Mouse (Mus musculus) spleen, postnatal 10 days (tissue): Measurements from ENCODE around the gene Cuedc1.
A peak's percentile ranks its signal among the peaks of the same experiment; 100 is the strongest.

Experiments
- DNase-seq, 2 experiments: peaks; one replicate each; pipeline ENCODE4 v3.0.0; 2021 to 2022; ENCODE audit warnings: low spot score in 2 of 2

The Cuedc1 gene

DNA sequence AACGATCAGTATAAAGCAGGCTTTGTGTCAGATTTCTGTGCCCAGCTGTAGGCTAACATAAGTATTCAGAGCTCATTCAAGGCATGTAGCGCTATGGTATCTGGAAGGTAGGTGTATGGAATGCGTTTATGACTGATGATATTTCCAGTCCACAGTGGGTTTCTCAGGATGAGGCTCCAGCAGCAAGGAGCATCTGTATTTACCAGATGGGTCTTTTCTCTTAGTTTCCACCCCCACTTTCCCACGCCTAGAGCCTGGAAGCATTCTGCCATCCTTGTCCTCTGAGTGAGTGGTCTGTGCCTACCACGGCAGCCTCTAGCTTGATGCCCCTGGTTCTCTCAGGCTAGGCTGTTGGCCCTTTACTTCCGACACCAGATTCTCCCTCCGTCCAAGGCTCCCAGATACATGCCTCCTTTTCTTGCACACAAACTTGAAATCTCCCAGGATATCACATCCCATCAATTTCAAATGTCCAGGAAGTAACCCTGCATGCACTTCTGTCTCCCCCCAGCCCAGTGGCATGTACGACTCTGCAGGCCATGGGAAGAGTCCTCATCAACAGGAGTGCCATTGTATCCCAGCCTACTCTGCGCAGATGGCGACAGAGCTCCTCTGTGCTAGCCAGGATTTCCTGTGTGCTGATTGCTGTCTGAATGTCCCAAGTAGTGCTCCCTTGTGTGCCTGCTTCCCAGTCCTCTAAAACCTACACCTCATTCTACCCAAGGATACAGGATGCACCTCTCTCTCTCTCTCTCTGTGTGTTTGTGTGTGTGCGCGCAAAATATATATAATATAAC lies 48.6 kb downstream of the Cuedc1 start:
- DNase-seq, result no peak

DNA sequence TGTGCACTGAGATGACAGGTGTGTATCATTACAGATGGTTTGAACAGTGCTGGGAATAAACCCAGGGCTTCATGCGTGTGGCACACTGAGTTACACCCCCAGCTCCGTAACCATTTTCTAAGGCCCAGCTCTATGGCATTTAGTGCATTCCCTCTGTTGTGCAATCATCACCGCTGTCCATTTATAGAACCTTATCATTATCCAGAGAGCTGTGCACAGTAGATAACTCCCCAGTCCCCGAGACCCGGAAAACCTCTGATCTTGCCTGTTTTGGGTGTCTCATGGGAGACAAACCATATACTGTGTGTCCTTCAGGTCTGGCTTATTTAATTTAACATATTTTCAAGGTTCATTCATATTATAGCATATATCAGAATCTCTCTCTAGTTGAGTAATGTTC lies 49.5 kb downstream of the Cuedc1 start:
- no peak for DNase-seq

DNA sequence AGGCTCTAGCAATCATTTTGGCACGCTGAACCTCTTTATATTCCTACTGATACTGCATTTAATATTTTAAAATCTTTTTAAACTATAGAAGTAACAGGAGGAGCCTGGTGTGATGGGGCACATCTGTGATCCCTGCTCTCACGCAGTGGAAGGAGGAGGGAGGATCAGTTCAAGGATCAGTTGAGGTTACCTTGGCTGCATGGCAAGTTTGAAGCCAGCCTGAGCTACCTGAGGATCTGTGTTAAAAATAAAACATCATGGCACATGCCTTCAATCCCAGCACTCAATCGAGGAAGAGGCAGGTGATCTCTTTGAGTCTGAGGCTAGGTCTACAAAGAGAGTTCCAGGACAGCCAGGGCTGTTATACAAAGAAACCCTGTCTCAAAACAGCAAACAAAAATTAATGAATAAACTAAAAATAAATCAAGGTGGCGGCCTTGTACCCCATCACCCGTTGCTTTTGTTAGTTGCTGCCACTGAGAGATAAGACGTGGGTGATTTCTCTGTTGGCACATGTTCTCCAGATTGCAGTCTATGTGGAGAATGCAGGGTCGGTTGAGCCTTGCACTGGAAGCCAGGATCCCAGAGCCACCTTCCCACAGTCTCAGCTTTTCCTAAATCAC lies 50.3 kb downstream of the Cuedc1 start:
- no peak for DNase-seq

DNA sequence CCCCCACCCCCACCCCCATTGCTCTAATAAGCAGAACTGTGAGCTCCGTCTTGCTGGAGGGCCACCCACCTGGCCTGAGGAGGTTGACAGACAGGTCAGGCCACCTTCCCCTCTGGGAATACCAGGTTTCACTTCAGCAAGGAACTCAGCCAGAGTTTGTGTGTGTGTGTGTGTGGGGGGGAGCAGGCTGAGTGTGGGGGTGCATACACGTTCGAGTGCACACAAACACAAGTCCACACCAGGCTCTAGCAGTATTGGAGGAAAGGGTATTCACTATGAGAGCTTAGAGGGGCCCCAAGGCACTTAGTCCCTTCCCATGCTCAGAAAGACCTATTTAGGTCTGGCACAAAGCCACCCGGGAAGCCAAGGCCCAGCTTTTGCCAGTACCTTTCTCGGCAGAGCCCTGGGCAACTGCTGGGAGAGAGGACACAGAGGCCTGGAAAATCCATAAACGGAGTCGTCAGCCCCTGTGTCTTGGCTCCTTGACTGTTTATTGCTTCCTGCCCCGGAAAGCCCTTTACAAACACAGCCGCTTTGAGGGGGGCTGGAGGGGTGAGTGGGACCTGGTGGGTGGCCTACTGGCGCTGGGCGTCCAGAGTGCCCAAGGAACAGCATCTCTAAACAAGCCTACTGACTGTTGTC lies 50.9 kb downstream of the Cuedc1 start:
- peak in 1 of 2 experiments; percentile 41 for DNase-seq

DNA sequence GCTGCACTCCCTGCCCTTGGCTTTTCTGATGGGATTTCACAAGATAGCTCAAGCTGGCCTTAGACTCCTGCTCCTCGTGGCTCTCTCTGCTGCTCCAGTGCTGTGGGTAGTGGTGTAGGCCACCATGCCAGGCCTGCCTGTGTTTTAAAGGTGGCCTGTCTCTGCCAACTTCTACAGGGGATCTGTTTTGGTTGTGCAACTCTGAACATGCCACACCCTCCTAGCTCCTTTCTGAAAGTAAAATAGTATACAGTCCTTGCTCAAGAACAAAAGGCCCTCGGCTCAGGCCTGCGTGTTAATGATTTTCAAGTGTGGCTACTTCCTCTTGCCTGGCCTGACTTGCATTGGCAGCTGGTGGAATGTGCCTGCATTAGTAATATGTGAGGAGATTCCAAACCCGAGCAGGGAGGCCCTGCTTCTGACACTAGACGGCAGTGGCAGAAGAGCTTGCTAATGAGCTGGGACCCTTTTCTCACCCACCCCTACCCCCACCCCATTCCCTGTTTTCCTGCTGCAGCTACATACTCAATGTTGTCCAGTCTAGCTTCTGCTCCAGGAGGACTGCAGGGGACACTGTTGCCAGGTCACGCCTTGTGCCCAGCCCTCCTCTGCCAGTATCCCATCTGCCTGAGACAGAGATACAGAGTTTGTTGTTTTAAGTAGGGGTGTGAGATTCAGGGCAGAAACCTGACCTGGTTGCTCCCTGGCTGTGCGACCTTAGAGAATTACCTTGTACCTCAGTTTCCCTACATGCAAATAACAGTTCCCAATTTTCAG lies 53.7 kb downstream of the Cuedc1 start:
- peak in 1 of 2 experiments; percentile 26 for DNase-seq

DNA sequence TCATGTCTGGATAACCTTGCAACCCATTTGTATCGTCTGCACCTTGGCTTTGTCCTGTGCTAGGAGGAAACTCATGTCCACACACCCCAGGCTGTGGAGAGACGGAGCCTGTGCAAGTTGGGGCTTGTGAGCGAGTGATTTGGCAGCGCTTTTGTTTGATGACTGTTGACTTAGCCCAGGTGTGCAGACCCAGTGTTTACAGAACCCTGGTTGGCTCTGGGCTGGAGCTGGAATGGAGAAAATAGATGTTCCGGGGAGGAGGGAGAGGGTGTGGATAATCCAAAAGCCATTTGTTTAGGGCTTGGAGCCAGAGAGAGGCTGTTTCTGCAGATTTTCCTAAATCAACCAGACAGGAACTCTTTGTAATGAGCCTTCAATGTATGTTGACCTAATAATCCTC lies 56.0 kb downstream of the Cuedc1 start:
- no peak for DNase-seq

DNA sequence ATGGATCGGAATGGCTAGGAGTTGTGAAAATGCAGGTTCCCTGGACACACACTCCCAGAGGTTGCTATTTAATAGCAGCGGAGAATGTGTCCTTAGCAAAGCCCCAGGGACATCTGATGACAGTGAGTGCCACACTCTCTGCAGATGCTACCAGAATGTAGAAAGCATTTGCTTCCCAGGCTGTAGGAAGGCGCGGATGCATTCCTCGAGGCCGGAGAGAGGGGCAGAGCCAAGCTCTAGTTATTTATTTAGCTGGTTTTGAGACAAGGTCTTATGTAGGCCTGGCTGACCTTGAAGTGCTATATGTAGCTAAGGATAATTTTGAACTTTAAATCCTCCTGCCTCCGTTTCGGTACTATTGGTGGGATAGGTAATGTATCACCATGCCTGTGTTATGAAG lies 56.6 kb downstream of the Cuedc1 start:
- DNase-seq, result no peak

DNA sequence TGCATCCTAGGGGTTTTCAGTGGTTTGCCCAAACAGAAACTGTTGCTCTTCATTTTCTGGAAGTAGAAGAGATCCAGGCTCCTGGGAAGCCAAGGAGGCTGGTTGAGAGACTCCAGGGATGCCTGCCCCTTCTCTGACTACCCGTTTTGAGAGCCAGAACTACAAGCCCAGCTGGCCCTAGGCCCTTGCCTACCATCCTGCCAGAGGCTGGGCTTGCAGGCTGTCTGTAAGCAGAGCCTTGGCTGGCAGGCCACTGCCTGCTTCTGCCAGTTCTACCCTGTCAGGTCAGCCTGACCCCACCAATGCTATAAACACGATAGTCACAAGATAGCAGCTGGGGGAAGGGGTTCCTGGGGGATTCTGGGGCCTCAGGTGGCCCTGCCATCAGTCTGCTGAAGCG lies 57.6 kb downstream of the Cuedc1 start:
- DNase-seq, result no peak

DNA sequence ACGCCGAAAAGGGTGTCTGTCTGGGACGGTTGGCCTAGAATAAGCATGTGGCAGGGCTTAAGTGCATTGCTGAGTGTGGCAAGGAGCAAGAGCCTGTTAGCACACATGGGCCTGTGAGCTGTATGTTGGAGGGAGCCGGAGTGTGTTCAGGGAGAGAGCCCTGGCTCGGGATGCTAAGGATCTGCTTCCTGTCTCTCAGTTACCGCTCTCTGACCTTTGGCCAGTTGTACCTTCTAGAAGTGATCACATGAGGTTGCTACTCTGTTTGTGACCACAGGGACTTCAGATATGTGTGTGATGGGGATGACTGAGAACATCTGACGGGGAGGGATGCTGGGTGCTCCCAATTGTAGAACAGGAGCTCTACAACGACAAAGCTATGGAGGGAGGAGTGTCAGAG lies 58.1 kb downstream of the Cuedc1 start:
- no peak for DNase-seq

DNA sequence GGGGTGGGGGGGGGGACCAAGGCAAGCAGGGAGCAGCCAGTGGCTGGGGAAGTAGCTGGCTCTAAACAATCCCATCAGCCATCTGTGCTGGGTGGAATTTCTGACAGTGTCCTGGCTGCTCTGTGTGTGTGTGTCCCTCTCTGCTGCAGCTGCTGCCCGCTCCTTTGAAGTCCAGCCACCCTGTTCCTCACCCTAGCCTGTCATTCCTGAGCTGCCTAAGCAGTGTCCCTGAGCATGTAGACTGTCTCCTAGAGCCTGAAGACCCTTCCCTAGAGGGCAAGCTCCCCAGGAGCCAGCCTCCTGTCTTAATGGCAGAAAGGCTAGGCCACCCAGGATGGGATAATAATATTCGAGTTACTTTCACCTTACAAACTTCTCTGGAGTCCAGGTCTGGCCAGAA lies 58.5 kb downstream of the Cuedc1 start:
- DNase-seq, result no peak

DNA sequence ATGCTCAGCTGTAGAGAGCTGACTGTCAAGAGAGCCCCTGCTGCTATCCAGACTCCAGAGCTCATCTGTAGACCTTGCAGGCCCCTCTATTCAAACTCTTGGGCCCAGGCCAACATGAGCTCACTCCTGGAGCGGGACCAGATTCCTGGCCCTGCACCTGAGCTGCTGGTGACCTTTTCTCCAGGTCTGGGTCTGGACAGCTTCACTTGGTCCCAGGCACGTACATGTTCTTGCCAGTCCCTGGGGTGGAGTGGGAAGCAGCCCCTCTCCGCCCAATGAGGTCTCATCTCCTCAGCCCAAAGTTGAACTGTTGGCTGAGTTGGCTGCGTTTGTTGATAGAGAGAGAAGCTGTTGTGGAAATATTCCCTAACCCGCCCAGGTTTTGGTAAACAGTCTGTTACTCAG lies 61.0 kb downstream of the Cuedc1 start:
- no peak for DNase-seq

DNA sequence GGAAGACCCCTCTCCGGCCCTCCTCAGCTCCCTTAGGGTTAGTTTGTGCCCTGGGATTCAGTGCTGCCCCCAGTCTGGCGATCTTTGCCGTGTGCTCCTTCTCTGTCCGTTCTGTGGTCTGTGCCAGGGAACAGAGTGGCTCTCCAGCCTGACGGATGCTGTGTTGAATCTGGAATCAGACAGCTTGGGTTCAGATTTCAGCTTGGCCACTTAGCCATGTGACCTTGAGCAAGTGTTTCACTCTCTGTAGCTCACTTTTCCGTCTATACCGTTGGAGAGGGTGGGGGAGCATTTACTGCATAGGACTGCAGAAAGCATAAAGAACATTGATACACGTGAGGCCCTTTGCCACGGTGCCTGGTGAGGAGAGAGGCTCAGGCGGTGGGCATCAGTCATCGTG lies 61.5 kb downstream of the Cuedc1 start:
- no peak for DNase-seq

DNA sequence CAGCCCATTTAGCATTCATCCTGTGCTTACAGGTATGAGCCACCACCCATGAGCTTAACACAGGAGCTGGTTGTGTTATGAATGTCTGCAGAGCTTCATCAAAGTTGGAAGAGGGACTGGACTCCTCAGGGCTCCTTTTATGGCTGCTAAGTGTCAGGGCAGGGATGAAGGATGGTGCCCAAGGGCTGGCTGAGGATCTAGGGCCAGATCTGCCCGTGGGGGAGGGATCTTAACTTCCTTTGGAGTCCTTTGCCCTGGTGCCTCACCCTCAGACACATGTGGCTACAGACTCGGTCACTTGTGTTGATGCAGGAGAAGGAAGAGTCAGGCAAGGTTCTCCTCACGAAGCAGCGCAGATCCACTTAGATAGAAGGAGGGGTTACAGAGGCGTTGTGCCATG lies 62.5 kb downstream of the Cuedc1 start:
- no peak for DNase-seq

DNA sequence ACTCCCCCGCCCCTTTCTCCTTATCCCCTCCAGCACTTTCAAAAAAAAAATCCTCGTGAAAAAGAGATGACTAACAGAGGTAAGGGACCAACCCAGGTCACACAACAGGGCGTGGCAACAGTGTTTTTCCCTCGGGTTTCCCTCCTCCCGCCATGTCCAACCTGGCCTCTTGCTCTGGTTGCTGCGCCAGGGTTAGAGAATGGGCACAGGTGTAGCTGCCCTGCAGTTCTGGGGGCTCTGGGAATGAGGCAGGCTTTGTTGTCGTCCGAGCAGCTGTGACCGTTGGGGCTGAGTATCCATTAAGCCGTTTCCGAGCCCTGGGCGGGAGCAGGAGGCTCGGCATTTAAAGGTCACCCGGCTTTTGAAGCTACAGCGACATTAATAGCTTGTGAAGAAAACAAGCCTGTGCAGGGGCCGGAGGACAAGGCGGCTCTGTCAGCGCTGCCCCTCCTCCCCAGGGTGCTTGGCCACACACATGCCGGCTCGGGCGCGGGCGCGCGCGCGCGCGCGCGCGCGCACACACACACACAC lies 63.3 kb downstream of the Cuedc1 start:
- DNase-seq, result peak in 1 of 2 experiments; percentile 31

DNA sequence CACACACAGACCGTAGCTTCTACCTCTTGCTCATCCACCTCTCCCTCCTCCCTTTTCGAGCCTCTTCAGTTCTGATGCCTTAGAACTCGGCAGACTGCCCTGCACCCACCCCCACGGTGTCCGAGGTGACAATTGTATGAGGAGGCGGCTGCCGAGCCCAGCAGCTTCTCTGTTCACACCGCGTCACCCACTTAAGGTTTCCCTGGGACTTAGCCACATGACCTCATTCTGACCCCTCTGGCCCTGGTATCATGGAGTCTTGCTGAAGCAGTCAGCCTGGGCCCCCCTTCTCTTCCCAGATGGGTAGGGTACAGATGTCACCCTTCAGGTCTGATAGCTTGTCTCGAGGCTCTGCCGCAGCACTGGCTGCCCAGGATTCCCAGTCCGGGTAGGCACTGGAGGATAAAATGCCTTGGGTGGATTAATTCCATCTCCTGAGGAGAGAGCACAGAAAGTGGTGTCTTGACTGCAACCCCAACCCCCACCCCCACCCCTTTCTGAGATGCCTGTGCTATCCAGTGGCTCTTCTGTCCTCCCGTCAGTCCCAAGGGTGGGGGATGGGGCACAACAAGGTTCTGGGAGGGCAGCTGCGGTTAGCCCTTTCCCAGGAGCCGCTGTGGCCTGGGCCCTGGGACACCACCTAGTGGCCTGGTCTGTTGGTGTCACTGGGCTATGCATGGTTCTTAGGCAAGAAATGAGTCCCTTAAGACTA lies 63.9 kb downstream of the Cuedc1 start:
- peak; percentile 44 to 74 for DNase-seq

DNA sequence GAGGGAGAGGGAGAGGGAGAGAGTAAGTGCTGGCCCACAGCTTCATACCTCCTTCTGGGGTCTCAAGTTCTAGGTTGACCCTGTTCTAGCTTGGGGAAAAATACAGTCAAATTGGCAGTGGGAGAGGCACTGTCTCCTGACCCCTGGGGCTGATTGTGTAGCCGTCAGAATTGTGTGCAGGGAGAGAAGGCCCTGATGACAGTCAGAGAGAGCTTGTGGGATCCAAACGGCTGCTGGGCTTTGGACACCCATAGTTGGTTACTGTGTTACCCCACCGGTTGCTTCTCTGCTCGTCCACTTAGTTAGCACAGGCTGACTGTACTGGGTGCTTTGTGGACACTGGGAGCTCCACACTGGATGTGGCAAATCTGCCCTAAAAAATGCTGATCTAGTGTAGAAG lies 64.9 kb downstream of the Cuedc1 start:
- no peak for DNase-seq

DNA sequence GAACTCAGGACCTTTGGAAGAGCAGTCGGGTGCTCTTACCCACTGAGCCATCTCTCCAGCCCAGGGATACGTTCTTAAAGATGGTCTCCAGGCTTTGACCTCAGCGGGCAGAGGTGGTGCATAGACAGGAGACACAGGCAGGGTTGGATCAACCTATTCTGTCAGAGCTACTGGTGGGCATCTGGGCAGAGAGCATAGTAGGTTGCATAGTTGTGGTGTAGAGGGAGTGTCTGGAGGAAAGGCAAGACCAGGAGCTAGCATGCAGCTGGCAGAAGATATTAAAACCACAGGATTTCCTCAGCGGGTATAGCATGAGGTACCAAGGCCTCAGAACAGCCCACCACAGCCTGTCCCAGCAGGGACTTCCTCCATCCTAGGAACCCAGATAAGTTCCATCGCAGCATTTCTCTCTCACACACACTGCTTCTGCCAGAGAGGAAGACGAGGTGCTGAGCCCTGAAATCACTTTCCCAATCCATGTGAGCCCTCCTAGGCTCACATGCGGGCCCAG lies 66.4 kb downstream of the Cuedc1 start:
- no peak for DNase-seq

DNA sequence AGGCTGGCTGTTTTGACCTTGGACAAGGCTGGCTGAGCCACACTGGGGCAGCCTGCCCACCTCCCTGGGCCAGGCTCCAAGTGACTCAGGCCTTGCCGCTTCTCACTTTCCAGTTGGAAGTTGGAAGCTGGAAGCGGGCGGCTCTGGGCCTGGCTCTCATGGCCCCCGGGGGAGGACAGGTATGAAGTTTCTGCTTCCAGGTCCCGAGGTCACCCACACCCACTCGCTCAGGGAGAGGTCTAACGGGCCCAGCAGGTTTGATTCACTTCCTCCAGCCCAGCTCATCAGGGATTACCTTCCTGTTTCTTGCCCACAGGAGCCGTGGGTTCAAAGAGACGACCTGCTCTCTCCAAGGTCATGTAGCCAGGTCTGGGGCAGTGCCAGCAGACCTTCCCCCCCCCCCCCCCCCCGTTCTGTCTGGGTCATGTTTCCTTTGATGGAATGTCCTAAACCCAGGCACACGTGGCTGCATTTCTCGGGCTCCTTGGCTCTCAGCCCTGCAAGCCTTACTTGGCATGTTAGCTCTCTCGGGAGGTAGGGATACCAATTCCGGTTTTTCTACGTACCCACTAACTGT lies 67.0 kb downstream of the Cuedc1 start:
- DNase-seq, result no peak

DNA sequence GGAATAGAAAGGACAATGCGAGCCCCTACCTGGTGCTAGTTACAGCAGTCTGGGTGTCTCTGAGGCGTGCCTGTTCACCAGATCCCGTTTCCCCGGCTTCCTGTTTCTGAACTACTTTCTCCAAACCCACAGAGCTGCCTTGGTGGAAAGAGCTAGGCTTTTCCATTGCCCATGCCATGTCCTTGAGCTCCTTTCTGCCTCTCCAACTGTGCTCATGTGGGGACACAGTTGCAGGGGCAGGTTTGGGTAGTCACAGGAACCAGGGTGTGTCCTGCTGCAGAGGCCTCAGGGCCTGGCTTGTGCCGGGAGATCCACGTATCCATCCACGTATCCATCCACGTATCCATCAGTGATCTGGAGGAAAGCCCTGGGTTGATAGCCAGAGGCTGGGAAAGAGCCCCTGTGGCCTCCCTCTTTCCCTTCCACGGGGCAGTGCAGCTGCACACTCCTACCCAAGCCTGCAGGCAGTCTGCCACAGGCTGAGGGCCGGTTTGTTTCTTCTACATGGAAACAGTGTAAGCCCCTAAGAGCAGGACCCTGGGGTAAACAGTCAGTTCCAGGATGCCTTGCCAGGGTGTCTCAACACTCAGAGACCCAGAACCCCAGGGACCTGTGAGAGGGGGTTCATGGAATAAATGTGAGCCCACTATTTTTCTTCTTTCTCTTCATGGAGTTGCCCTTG lies 68.0 kb downstream of the Cuedc1 start:
- no peak for DNase-seq

DNA sequence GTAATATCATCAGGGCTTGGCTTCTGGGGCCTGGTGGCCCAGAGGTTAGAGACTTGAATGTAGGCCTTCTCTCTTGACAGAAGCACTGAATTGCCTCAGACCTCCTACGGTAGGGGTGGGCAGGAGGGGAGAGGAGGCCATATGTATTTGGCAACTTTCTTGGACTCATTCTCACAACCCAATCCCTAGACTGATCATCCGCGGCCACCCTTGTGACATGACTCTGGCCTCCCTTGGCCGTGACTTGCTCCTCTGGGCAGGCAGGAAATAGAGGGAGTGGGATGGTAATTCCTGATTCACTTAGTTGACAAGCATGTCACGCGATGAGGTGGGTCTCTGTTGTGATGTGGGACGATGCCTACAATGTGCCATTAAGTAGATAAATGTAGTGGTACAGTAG lies 68.6 kb downstream of the Cuedc1 start:
- DNase-seq, result no peak
